Mouse (Mus musculus) G1E (cell line): ENCODE results near the gene Ccz1.

Experiments used
- CTCF ChIP-seq: IDR thresholded peaks from 2 replicates; pipeline ENCODE4 v1.5.1; 2012; ENCODE audit warnings: low read depth, low read length, inconsistent platforms, mixed read lengths
- GATA1 ChIP-seq: IDR thresholded peaks from 2 replicates; pipeline ENCODE4 v1.6.1; 2012; ENCODE audit warnings: borderline replicate concordance, low read length, inconsistent platforms, mixed read lengths
- POLR2AphosphoS5 ChIP-seq: IDR thresholded peaks from 2 replicates; pipeline ENCODE4 v1.6.1; 2012; ENCODE audit warnings: low read depth, low read length, inconsistent platforms; ENCODE audit not compliant: insufficient replicate concordance
- TAL1 ChIP-seq: conservative IDR thresholded peaks from 2 replicates; pipeline ENCODE4 v1.6.1; 2012; ENCODE audit warnings: low read depth, low read length, inconsistent platforms, mixed read lengths

- TF ChIP-seq TAL1 (no peak), CTCF (no peak), GATA1 (no peak), POLR2AphosphoS5 (no peak)
Measured at GRCm38 (mm10) chr5:144039886-144040285, 25.2 kb upstream of the Ccz1 start.
